Mouse (Mus musculus) heart, embryonic 12.5 days (tissue): ENCODE measurements around the gene Efcab7. TPM values are rescaled to one million over a fixed set of nuclear protein-coding genes. Genes with fewer than 3 reads are reported as not detected.

Source experiments
- ATAC-seq: fragments of 200-750 bp; cut with Nextera tagmentation; 2 replicates; pipeline ENCODE4 v1.8.0; 2017; ENCODE audit warnings: moderate TSS enrichment, moderate library complexity; ENCODE audit not compliant: insufficient number of reproducible peaks, low FRiP score
- H3K27ac ChIP-seq: fragments of 300-500 bp; sonication (generic); 2 replicates; pipeline ENCODE4 v1.5.1; 2016; ENCODE audit warnings: mild to moderate bottlenecking, moderate library complexity; ENCODE audit not compliant: poor library complexity, severe bottlenecking
- H3K27me3 ChIP-seq: fragments of 300-500 bp; sonication (generic); replicated peaks from 2 replicates; pipeline ENCODE4 v1.6.1; 2016; ENCODE audit warnings: mild to moderate bottlenecking, moderate library complexity
- H3K36me3 ChIP-seq: fragments of 300-500 bp; sonication (generic); 2 replicates; pipeline ENCODE4 v1.6.1; 2016; ENCODE audit warnings: mild to moderate bottlenecking, moderate library complexity
- H3K4me1 ChIP-seq: fragments of 300-500 bp; sonication (generic); replicated peaks from 2 replicates; pipeline ENCODE4 v1.6.1; 2016; ENCODE audit warnings: mild to moderate bottlenecking
- H3K4me2 ChIP-seq: fragments of 300-500 bp; sonication (generic); 2 replicates; pipeline ENCODE4 v1.6.1; 2016; ENCODE audit warnings: mild to moderate bottlenecking, moderate library complexity
- H3K4me3 ChIP-seq: fragments of 300-500 bp; sonication (generic); 2 replicates; pipeline ENCODE4 v1.5.1; 2016; ENCODE audit warnings: mild to moderate bottlenecking
- H3K9ac ChIP-seq: fragments of 300-500 bp; sonication (generic); 2 replicates; pipeline ENCODE4 v1.6.1; 2016; ENCODE audit warnings: mild to moderate bottlenecking, moderate library complexity
- H3K9me3 ChIP-seq: fragments of 300-500 bp; sonication (generic); replicated peaks from 2 replicates; pipeline ENCODE4 v1.6.1; 2016; ENCODE audit warnings: mild to moderate bottlenecking, moderate library complexity
- WGBS: fragments of 180-500 bp; shearing (Covaris S2); methylation state at CpG from one replicate; pipeline ENCODE4 v1.1.7; 2016; 5-methylcytosine and 5-hydroxymethylcytosine counted together
- polyA plus RNA-seq: library from polyadenylated mRNA; unstranded; fragments of >200 nt; fragmentation: Nextera tagmentation; extraction: Ambion mirVana; gene quantifications from 2 replicates; pipeline ENCODE4 v1.2.1, GENCODE M21; 2016

Gene Efcab7
- 10.4 and 11.5 TPM in 2 replicates for polyA plus RNA-seq

DNA sequence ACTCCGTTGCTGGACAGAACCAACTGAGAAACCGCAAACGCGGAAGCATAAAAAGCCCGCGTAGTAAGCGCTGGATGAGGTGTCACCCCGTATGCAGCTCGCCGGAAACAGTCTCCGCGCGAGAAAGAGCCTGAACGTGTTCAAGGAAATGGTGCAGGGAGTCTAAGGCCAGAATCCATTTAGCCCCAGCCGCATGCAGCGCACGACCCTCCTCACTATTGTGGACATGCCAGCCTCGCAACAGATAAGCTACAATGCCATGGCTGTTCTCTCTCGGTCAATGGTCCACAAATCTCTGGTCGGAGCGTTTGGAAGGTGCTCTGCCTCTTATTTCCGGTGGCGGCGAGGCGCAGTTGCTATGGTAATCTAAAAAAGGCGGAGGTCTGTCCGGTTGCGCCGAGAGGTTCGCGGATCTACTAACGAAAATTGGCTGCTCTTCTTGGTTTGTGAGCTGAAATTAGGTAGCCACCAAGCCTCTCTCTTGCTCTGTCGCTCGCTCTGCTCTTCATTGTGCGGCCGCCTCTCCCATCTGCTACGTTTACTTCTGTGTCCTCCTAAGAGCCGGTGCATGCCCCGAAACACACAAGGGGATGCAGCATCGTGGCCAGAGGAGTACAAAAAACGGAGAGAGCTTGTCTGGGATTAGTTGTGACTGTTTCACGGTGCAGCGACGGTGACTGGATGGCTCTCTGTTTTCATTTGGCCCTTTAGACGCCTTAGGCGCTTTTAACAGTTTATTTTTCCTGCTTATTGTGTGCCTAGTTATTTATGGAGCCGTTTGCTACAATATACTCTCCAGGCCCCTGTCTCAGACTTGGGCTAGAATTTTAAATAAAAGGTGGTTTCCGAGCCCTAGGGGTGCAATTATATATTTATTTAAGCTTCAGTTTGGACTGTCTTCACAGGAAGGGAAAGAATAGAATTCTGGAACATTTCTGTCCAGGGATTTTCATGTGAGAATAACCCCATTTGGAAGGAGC lies at the start of gene Efcab7:
Gene Efcab7 (plus strand): TSS at position 105 of the 980 bp plus-strand sequence.
- peak; percentile 89 for ATAC-seq
- Histone ChIP-seq H3K4me2 (peak within 1 kb of the TSS; percentile 82), H3K4me1 (0 out of 2 replicates have a peak, but pooled peaks cover 4% of the 10 kb centered on the region), H3K9me3 (no peaks in the 10 kb centered on the region), H3K4me3 (peak within 1 kb of the TSS; percentile 72), H3K27me3 (no peaks in the 10 kb centered on the region), H3K9ac (peak within 1 kb of the TSS; percentile 83), H3K36me3 (no peaks in the 10 kb centered on the region), H3K27ac (peak within 1 kb of the TSS; percentile 74)
- under 1% methylated on average over 48 of the region's 48 CpGs for WGBS

DNA sequence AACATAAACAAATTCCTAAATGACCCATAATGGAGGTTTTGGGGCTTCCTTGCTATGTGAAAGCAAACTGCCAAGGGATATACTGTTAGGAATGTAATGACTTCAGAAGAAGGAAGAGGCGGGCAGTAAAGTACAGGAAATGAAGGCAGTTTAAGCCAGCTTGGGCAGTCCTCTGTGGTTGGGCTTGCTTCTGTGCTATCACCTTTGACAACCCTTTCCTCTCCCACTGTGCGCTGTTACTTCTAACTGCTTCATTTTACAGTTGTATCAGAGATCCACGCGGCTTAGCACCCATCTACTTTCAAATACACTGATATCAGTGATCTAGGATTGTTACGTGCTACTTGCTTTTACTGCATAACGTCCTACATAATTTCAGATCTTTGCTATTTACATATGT lies 36.6 kb upstream of the Efcab7 start:
- H3K9ac ChIP-seq, result no peak overlapping the region
- H3K9me3 ChIP-seq, result no peaks in the 10 kb centered on the region
- no peak overlapping the region for H3K4me2 ChIP-seq
- H3K36me3 ChIP-seq, result peaks cover 10% of the 10 kb centered on the region; the same call in 1 of the 2 replicates
- no peak overlapping the region for H3K4me3 ChIP-seq
- no peak for ATAC-seq
- no peaks in the 10 kb centered on the region for H3K27me3 ChIP-seq
- H3K27ac ChIP-seq, result no peak overlapping the region
- WGBS, result 84% methylated on average over 6 of the region's 6 CpGs
- H3K4me1 ChIP-seq, result no peaks in the 10 kb centered on the region

DNA sequence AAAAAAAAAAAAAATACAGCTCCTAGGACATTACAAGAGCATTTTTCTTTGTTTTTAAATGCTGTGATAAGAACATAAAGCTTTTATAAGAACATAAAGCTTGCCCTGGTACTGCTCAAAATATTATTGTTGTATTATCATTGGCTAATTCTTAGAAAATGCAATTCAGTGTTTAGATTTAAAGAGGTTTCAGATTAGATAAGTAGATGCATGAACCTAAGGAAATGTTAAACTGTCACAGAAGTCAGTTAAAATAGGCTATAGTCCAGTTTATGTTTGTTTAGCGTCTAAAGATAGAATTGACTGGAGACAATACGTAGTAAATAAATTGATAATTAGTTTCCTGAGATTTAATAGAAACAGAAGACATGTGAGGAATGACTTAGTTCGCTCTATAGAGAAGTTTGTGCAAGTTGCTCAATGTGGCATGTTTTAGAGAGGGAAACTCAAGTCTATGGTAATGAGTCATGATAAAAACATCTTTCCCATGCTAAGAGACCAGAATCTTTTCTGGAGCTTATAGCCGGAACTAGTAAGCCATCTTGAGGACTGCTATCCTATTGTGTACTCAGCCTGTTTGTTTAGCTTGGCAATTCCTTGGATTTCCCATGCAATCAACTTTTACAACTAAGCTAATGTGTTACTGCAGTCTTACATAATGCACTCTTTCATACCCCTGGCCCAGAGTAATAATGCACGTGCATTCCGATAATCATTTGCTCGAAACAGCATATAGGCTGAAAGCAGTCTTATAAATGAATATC lies 12.1 kb upstream of the Efcab7 start:
- Histone ChIP-seq H3K27me3 (no peaks in the 10 kb centered on the region), H3K4me3 (no peak overlapping the region), H3K4me2 (no peak overlapping the region), H3K9me3 (no peaks in the 10 kb centered on the region), H3K9ac (no peak overlapping the region), H3K4me1 (no peaks in the 10 kb centered on the region), H3K27ac (no peak overlapping the region), H3K36me3 (no peaks in the 10 kb centered on the region)
- no peak for ATAC-seq
- 80% methylated on average over 7 of the region's 7 CpGs for WGBS

DNA sequence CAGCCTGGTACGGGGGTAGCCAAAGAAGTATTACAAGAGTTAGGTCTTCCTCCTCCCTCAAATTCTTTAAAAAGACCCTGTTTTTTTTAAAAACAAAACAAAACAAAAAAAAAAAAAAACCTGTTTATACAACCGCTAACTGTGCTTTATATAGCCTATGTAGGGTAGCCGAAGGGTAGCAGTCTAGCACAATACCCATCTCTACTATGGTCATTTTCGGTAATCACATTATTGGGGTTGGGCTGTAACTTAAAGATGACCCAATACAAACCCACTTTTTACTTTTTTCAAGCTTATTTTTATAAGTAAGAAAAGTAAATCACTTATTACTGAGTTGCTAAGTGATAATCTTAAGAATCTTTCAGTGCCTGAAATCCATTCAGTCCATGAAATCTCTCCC lies 661 bp upstream of the Efcab7 start:
- H3K9ac ChIP-seq, result no peak overlapping the region
- H3K4me1 ChIP-seq, result 0 out of 2 replicates have a peak, but pooled peaks cover 4% of the 10 kb centered on the region
- no peaks in the 10 kb centered on the region for H3K9me3 ChIP-seq
- no peak overlapping the region for H3K4me3 ChIP-seq
- no peak overlapping the region for H3K4me2 ChIP-seq
- no peak for ATAC-seq
- no peaks in the 10 kb centered on the region for H3K27me3 ChIP-seq
- H3K36me3 ChIP-seq, result no peaks in the 10 kb centered on the region
- H3K27ac ChIP-seq, result no peak overlapping the region
- WGBS, result 55% methylated on average over 4 of the region's 4 CpGs

DNA sequence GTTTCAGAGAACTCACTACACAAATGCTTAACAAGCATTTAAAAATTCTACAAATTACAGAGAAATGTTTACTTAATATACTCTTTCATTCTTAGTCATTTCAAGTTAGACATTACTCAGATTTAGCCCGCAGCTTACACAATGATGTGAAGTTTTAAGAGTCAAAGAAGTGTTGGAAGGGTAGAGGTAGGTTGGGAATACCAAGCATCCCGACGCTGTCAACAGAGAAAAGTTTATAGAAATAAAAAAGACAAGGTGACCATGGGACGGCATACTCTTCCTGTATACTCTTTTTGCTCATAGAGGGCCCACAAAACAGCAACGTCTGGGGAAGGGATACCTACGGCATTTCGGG lies 282 bp upstream of the Efcab7 start:
- Histone ChIP-seq H3K27ac (no peak overlapping the region), H3K4me2 (peak overlapping the region; percentile 82), H3K4me1 (0 out of 2 replicates have a peak, but pooled peaks cover 4% of the 10 kb centered on the region), H3K4me3 (peak overlapping the region; percentile 72), H3K27me3 (no peaks in the 10 kb centered on the region), H3K36me3 (no peaks in the 10 kb centered on the region), H3K9me3 (no peaks in the 10 kb centered on the region), H3K9ac (peak overlapping the region; percentile 83)
- under 1% methylated on average over 7 of the region's 7 CpGs for WGBS
- peak; percentile 30; the same call in 1 of the 2 replicates for ATAC-seq

DNA sequence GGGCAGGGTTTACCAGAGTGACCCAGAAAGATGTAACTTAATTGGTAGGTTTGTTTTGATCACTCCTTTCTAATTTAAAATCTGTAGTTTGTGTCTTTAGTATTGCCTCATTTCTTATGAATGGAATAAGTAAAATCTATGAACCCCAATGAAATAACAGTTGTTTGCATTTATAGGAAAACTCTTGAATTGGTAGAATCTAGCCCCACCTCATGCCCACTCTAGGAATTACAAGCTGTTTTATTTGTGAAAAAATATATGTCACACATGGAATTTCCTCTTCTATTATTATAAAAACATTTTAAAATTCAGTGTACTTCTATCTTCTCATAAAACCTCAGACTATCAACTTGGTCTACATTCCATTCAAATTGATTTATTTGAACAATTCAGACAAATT lies 52.9 kb downstream of the Efcab7 start:
- H3K4me2 ChIP-seq, result no peak overlapping the region
- H3K36me3 ChIP-seq, result no peaks in the 10 kb centered on the region
- H3K27me3 ChIP-seq, result no peaks in the 10 kb centered on the region
- H3K27ac ChIP-seq, result no peak overlapping the region
- peaks cover 5% of the 10 kb centered on the region; the same call in 1 of the 2 replicates for H3K4me1 ChIP-seq
- H3K4me3 ChIP-seq, result no peak overlapping the region
- ATAC-seq, result no peak
- no peaks in the 10 kb centered on the region for H3K9me3 ChIP-seq
- H3K9ac ChIP-seq, result no peak overlapping the region

DNA sequence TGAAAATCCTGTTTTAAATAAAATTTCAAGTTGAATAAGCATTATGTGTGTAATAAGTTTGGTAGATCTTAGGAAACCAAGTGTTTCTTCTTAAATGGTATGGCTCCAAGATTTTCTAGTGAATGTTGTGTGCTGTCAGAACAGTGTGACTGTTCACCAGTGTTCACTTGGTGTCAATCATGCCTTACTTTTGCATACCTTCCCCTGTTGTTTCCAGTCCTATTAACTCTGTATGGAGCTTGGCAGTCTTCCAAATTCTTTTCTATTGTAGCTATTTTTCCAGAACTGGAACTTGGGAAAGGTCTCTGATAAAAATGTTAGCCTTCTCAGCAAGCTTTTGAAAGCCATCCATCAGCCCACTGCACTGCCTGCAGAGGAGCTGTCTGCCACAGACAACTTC lies 53.4 kb downstream of the Efcab7 start:
- ATAC-seq, result no peak
- peak overlapping the region; percentile 21; the same call in 1 of the 2 replicates for H3K27ac ChIP-seq
- no peak overlapping the region for H3K4me2 ChIP-seq
- H3K27me3 ChIP-seq, result no peaks in the 10 kb centered on the region
- no peak overlapping the region for H3K9ac ChIP-seq
- no peaks in the 10 kb centered on the region for H3K36me3 ChIP-seq
- H3K9me3 ChIP-seq, result no peaks in the 10 kb centered on the region
- H3K4me1 ChIP-seq, result peaks cover 5% of the 10 kb centered on the region; the same call in 1 of the 2 replicates
- no peak overlapping the region for H3K4me3 ChIP-seq

DNA sequence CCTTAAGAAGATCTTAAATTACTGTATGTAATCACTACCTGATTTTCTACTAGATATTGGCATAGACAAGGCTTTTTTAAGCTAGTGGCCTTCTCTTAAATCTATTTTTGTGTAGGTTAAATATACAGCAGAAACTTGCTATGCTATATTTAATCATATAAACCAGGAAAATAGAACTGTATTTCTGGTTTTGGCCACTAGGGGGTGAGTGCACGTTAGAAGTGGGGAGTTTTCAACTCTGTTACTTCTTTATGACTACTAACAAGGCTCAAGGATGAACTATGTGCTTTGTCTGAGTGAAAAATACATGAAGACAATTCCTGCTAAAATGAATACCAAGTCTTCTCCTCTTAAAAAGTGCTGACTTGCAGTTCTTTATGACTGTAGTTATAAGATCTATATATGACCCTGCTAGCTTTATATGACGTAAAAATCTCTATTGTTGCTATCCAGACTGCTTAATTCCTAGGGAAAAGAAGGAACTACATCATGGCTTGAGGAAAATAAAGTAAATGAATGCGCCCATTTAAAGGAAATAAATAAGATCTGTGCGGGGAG lies 85.0 kb downstream of the Efcab7 start:
- no peak for ATAC-seq
- Histone ChIP-seq H3K36me3 (no peaks in the 10 kb centered on the region), H3K9me3 (no peaks in the 10 kb centered on the region), H3K4me3 (no peak overlapping the region), H3K27me3 (no peaks in the 10 kb centered on the region), H3K4me2 (no peak overlapping the region), H3K27ac (no peak overlapping the region), H3K9ac (no peak overlapping the region), H3K4me1 (no peaks in the 10 kb centered on the region)
- 61% methylated on average over 4 of the region's 4 CpGs for WGBS

DNA sequence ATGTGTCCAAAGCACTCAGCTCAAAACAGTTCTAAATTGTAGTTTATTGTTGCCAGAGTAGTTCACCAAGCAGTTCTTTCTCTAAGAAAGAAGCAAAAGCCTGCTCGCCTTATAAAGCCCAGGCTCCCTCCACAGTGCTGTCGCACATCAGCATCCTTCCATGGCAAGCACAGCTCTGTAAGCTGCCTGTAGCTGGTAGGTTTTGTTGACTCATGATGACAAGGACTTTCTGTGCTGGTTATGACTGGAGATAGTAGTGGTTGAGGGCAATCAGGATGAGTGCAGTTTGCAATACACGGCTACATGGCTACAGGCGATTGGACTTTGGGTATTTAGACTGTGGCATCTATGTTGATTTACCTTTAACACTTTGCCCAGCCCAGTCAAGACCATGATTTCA lies 97.4 kb downstream of the Efcab7 start:
- peak; percentile 27 for ATAC-seq
- no peak overlapping the region for H3K9ac ChIP-seq
- H3K9me3 ChIP-seq, result no peaks in the 10 kb centered on the region
- peaks cover 36% of the 10 kb centered on the region for H3K4me1 ChIP-seq
- WGBS, result 75% methylated on average over 4 of the region's 4 CpGs
- no peaks in the 10 kb centered on the region for H3K27me3 ChIP-seq
- H3K27ac ChIP-seq, result no peak overlapping the region
- no peak overlapping the region for H3K4me2 ChIP-seq
- no peak overlapping the region for H3K4me3 ChIP-seq
- no peaks in the 10 kb centered on the region for H3K36me3 ChIP-seq

DNA sequence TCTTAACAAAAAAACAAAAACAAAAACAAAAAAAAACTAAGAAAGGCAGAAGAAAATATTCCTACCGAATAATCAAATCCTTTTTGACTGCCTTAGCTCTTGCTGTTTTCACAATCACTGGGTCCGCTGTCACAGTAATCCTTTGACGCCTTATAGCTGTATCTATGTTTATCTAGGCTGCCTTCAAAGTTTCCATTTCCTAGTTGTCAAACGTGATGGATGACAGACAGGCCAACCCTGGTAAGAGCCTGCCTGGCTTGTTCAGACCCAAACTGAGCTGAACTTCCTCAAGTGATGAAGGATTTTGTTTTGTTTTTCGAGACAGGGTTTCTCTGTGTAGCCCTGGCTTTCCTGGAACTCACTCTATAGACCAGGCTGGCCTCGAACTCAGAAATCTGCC lies 99.5 kb downstream of the Efcab7 start:
- no peak overlapping the region for H3K4me3 ChIP-seq
- 20% methylated on average over 6 of the region's 6 CpGs for WGBS
- ATAC-seq, result no peak
- H3K4me2 ChIP-seq, result peak overlapping the region; percentile 71
- no peak overlapping the region for H3K9ac ChIP-seq
- no peaks in the 10 kb centered on the region for H3K9me3 ChIP-seq
- H3K27ac ChIP-seq, result peak overlapping the region; percentile 99; the same call in 1 of the 2 replicates
- no peaks in the 10 kb centered on the region for H3K27me3 ChIP-seq
- H3K36me3 ChIP-seq, result peaks cover 7% of the 10 kb centered on the region
- H3K4me1 ChIP-seq, result peaks cover 51% of the 10 kb centered on the region

DNA sequence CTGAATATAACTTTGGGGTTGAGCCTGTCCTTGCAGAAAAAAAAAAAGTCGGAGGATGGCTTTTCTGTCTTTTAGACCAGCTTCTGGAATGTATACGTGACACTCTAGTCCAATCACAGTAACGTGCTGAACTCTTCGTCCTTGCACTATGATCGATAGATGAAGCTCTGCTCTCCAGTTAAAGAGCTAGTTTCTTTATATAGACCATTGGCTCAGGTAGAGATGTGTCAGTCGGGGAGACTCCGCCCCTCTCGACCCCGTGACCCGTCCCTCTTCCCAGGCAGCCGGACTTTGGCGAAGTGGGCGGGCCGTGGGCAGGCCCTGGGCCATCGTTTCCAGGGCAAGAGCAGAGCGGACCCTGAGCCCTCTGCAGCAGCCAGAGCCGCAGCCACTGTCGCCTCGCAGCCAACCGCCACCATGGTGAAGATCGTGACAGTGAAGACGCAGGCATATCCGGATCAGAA lies 100.2 kb downstream of the Efcab7 start, which contains the start of gene Pgm1:
Gene Pgm1 (plus strand): TSS at position 266 of the 464 bp plus-strand sequence.
- Histone ChIP-seq H3K9me3 (no peaks in the 10 kb centered on the region), H3K4me3 (peak within 1 kb of the TSS; percentile 83), H3K36me3 (peaks cover 7% of the 10 kb centered on the region), H3K27me3 (no peaks in the 10 kb centered on the region), H3K27ac (peak within 1 kb of the TSS; percentile 99), H3K4me2 (peak within 1 kb of the TSS; percentile 71), H3K4me1 (peaks cover 54% of the 10 kb centered on the region), H3K9ac (peak within 1 kb of the TSS; percentile 93)
- 3% methylated on average over 23 of the region's 23 CpGs for WGBS
- ATAC-seq, result peak; percentile 90
